Mouse (Mus musculus) heart, embryonic 12.5 days (tissue): ENCODE results near the gene Ppp6r3. TPM values are rescaled to one million over a fixed set of nuclear protein-coding genes. Genes with fewer than 3 reads are reported as not detected.

Experiments
- ATAC-seq: fragments of 200-750 bp; cut with Nextera tagmentation; 2 replicates; pipeline ENCODE4 v1.8.0; 2017; ENCODE audit warnings: moderate TSS enrichment, moderate library complexity; ENCODE audit not compliant: insufficient number of reproducible peaks, low FRiP score
- H3K27ac ChIP-seq: fragments of 300-500 bp; sonication (generic); 2 replicates; pipeline ENCODE4 v1.5.1; 2016; ENCODE audit warnings: mild to moderate bottlenecking, moderate library complexity; ENCODE audit not compliant: poor library complexity, severe bottlenecking
- H3K27me3 ChIP-seq: fragments of 300-500 bp; sonication (generic); replicated peaks from 2 replicates; pipeline ENCODE4 v1.6.1; 2016; ENCODE audit warnings: mild to moderate bottlenecking, moderate library complexity
- H3K36me3 ChIP-seq: fragments of 300-500 bp; sonication (generic); 2 replicates; pipeline ENCODE4 v1.6.1; 2016; ENCODE audit warnings: mild to moderate bottlenecking, moderate library complexity
- H3K4me1 ChIP-seq: fragments of 300-500 bp; sonication (generic); replicated peaks from 2 replicates; pipeline ENCODE4 v1.6.1; 2016; ENCODE audit warnings: mild to moderate bottlenecking
- H3K4me2 ChIP-seq: fragments of 300-500 bp; sonication (generic); 2 replicates; pipeline ENCODE4 v1.6.1; 2016; ENCODE audit warnings: mild to moderate bottlenecking, moderate library complexity
- H3K4me3 ChIP-seq: fragments of 300-500 bp; sonication (generic); 2 replicates; pipeline ENCODE4 v1.5.1; 2016; ENCODE audit warnings: mild to moderate bottlenecking
- H3K9ac ChIP-seq: fragments of 300-500 bp; sonication (generic); 2 replicates; pipeline ENCODE4 v1.6.1; 2016; ENCODE audit warnings: mild to moderate bottlenecking, moderate library complexity
- H3K9me3 ChIP-seq: fragments of 300-500 bp; sonication (generic); replicated peaks from 2 replicates; pipeline ENCODE4 v1.6.1; 2016; ENCODE audit warnings: mild to moderate bottlenecking, moderate library complexity
- WGBS: fragments of 180-500 bp; shearing (Covaris S2); methylation state at CpG from one replicate; pipeline ENCODE4 v1.1.7; 2016; 5-methylcytosine and 5-hydroxymethylcytosine counted together
- polyA plus RNA-seq: library from polyadenylated mRNA; unstranded; fragments of >200 nt; fragmentation: Nextera tagmentation; extraction: Ambion mirVana; gene quantifications from 2 replicates; pipeline ENCODE4 v1.2.1, GENCODE M21; 2016

Ppp6r3 gene
- polyA plus RNA-seq, 1 experiment from 2014 or later = 59.5 TPM

DNA sequence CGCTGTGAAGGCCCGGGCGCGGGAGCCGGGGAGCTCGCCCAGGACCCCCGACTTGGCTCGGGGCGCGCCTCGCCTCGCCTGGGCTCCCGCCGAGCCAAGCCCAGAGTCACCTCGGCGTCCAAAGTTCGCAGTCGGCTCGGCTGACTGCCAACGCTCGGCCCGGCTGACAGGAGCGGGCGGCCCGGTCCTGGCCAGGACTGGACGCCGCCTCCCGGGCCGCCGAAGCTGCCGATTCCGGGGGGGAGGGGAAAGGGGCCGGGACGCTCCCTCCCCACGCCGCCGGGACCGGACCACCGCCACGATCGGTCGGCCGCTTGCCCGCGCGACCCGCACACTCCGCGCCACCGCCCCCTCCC, 295 bp downstream of the Ppp6r3 start:
- H3K4me1 ChIP-seq = peaks cover 46% of the 10 kb centered on the region
- H3K27me3 ChIP-seq = no peaks in the 10 kb centered on the region
- no peaks in the 10 kb centered on the region for H3K9me3 ChIP-seq
- 0 out of 2 replicates have a peak, but pooled peaks cover 2% of the 10 kb centered on the region for H3K36me3 ChIP-seq
- under 1% methylated on average over 50 of the region's 50 CpGs for WGBS
- peak overlapping the region; percentile 91 for H3K4me2 ChIP-seq
- H3K27ac ChIP-seq = peak overlapping the region; percentile 95
- peak overlapping the region; percentile 75 for H3K4me3 ChIP-seq
- peak; percentile 79 for ATAC-seq
- H3K9ac ChIP-seq = peak overlapping the region; percentile 95

DNA sequence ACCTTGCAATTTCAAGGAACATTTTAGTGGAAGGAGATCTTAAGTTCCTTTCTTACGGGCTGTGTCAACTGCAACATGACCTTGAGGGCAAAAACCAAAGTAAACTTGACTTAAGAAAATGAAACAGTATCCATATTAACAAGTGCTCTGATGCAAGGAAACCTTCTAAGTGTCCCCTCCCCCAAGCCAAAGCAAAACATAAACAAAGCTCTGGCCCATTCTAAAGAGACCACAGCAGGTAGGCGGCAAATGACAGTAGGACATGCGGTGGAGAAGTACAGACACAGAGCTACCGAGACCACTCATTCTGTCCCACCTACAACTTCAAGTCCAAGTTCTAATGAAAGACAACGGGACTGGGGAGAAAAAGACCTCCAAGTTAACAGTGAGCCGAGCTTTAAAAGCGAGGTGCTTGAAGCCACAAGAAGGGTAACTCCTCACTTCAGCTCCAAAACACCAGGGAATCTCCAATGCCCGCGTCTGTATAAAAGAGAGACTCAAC, 905 bp downstream of the Ppp6r3 start:
- H3K9ac ChIP-seq = peak overlapping the region; percentile 95
- peak overlapping the region; percentile 75 for H3K4me3 ChIP-seq
- 0 out of 2 replicates have a peak, but pooled peaks cover 2% of the 10 kb centered on the region for H3K36me3 ChIP-seq
- H3K4me1 ChIP-seq = peaks cover 49% of the 10 kb centered on the region
- no peaks in the 10 kb centered on the region for H3K9me3 ChIP-seq
- no peak for ATAC-seq
- WGBS = 2% methylated on average over 9 of the region's 9 CpGs
- peak overlapping the region; percentile 95 for H3K27ac ChIP-seq
- peak overlapping the region; percentile 91 for H3K4me2 ChIP-seq
- H3K27me3 ChIP-seq = no peaks in the 10 kb centered on the region

DNA sequence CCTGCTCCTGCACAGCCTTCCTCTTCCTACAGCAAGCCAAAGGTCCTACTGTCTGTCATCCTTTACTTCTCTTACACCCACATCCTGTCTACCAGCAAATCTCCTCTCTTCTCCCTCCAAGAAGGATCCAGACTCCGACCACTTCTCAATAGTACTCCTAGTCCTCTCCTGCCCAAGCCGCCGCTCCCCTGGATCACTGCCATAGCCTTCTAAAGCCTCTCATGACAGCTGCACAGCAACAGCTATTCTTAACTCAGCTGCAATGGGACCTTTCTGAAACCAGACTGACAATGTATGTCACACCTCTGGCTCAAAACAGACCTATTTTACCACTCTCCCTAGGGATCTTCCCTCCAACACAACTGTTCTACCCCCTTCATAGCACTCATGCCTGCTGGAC, 11.2 kb downstream of the Ppp6r3 start:
- ATAC-seq = peak; percentile 57; the same call in 1 of the 2 replicates
- no peaks in the 10 kb centered on the region for H3K9me3 ChIP-seq
- H3K27ac ChIP-seq = peak overlapping the region; percentile 80
- WGBS = 43% methylated on average over 3 of the region's 3 CpGs
- H3K27me3 ChIP-seq = no peaks in the 10 kb centered on the region
- peak overlapping the region; percentile 44 for H3K4me2 ChIP-seq
- H3K4me1 ChIP-seq = peaks cover 54% of the 10 kb centered on the region
- no peak overlapping the region for H3K9ac ChIP-seq
- no peak overlapping the region for H3K4me3 ChIP-seq
- H3K36me3 ChIP-seq = peaks cover 6% of the 10 kb centered on the region; the same call in 1 of the 2 replicates

DNA sequence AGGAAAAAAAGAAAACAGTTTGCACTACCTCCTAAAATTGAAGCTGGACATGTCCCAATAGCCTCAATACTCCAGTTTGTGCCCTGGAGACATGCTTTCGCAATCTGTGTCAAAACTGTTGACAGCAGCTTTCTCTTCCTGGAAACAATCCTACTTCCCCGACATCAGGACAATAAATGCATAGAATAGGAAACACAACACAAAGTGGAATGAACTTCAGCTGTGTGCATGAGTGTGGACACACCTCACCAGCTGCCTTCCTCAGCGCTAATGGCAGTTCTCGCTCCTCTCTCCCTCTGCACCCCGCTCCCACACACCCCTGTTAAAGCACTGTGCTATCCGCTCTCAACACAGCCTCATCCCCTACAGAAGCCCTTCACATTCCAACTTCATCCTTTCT, 12.8 kb downstream of the Ppp6r3 start:
- Histone ChIP-seq H3K36me3 (peaks cover 6% of the 10 kb centered on the region; the same call in 1 of the 2 replicates), H3K9ac (no peak overlapping the region), H3K4me1 (peaks cover 41% of the 10 kb centered on the region), H3K4me3 (no peak overlapping the region), H3K9me3 (no peaks in the 10 kb centered on the region), H3K27ac (no peak overlapping the region), H3K27me3 (no peaks in the 10 kb centered on the region), H3K4me2 (no peak overlapping the region)
- WGBS = 83% methylated on average over 6 of the region's 6 CpGs
- no peak for ATAC-seq

DNA sequence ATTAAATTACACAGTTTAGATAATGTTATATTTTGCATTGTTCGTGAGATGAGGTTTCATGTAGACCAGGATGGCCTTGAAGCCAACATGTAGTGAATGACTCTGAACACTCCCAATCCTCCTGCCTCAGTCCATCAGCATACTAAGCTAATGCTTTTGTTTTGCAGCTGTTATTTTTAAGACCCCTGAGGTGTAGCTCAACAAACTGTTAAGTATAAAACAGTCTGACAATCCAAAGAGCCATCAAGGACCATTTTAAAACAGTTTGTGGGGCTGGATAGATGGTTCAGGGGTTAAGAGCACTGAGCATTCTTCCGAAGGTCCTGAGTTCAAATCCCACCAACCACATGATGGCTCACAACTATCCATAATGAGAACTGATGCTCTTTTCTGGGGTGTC, 13.3 kb downstream of the Ppp6r3 start:
- no peak for ATAC-seq
- 93% methylated on average over 2 of the region's 2 CpGs for WGBS
- Histone ChIP-seq H3K36me3 (peaks cover 6% of the 10 kb centered on the region; the same call in 1 of the 2 replicates), H3K4me3 (no peak overlapping the region), H3K9me3 (no peaks in the 10 kb centered on the region), H3K4me2 (no peak overlapping the region), H3K27ac (no peak overlapping the region), H3K27me3 (no peaks in the 10 kb centered on the region), H3K4me1 (peaks cover 41% of the 10 kb centered on the region), H3K9ac (no peak overlapping the region)

DNA sequence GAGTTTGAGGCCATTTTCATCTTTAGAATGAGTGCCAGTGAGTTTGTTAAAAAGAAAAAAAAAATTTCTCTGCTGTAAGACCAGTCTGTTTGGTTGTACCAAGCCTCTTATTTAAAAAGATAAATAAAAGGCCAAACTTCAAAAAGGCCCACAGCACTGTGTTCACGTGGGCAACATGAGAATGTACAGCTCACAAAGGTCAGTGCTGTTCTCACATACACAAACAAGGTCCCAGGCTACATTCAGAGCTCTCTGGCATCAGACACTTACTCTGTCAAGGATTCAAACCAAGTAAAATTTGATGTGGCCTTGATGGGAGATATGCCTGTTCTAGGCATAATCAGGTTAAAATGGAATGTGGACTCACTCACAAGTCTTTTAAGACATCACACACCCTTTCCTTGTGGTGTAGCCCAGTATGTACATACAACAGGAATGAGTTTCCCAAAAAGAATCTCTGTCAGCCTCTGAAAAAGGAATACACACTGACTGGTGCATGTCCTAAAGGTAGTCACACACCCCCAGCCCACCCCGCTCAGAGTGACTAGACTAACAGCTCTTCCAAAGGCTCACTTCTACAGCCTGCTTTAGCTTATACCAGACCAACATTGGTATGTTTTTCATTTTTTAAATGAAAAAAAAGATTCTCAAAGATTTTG, 19.3 kb downstream of the Ppp6r3 start:
- Histone ChIP-seq H3K4me2 (no peak overlapping the region), H3K9me3 (no peaks in the 10 kb centered on the region), H3K36me3 (peaks cover 4% of the 10 kb centered on the region; the same call in 1 of the 2 replicates), H3K9ac (no peak overlapping the region), H3K27me3 (no peaks in the 10 kb centered on the region), H3K27ac (no peak overlapping the region), H3K4me1 (peaks cover 16% of the 10 kb centered on the region), H3K4me3 (no peak overlapping the region)
- WGBS = 88% methylated on average over 2 of the region's 2 CpGs
- ATAC-seq = no peak

- WGBS = 77% methylated on average over 8 of the region's 8 CpGs
- Histone ChIP-seq H3K4me1 (peaks cover 15% of the 10 kb centered on the region), H3K36me3 (no peaks in the 10 kb centered on the region), H3K27me3 (no peaks in the 10 kb centered on the region), H3K4me2 (no peak overlapping the region), H3K4me3 (no peak overlapping the region), H3K9ac (no peak overlapping the region), H3K27ac (no peak overlapping the region), H3K9me3 (no peaks in the 10 kb centered on the region)
- no peak for ATAC-seq
These were observed 20.8 kb downstream of the Ppp6r3 start for GRCm38 (mm10) chr19:3554785-3555184.

DNA sequence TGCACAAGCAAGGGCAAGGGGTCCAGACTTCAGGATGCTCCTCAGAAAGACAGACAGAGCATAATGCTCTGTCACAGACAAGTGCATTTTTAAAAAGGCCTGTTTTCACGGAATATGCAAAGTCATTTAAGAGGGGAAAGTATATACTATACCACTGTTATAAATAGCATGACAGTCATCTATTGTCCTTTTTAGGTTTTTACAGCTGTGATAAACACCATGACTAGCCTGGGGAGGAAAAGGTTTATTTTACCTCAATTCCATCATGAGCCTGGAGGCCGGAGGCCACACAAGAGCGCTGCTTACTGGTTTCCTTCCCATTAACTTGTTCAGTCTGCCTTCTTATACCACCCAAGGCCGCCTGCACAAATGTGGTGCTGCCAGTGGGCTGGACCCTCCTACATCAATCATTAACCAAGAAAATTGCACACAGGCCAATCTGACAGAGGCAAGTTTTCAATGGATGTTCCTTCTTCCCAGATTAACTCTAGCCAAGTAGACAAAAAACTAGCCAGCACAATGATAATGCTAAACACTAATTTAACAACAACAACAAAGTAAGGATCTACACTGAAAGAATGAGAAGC, 23.9 kb downstream of the Ppp6r3 start:
- no peaks in the 10 kb centered on the region for H3K27me3 ChIP-seq
- H3K9ac ChIP-seq = no peak overlapping the region
- no peak for ATAC-seq
- H3K4me2 ChIP-seq = no peak overlapping the region
- H3K27ac ChIP-seq = no peak overlapping the region
- WGBS = 81% methylated on average over 4 of the region's 4 CpGs
- peaks cover 6% of the 10 kb centered on the region for H3K36me3 ChIP-seq
- peaks cover 11% of the 10 kb centered on the region; the same call in 1 of the 2 replicates for H3K4me1 ChIP-seq
- no peak overlapping the region for H3K4me3 ChIP-seq
- H3K9me3 ChIP-seq = no peaks in the 10 kb centered on the region

DNA sequence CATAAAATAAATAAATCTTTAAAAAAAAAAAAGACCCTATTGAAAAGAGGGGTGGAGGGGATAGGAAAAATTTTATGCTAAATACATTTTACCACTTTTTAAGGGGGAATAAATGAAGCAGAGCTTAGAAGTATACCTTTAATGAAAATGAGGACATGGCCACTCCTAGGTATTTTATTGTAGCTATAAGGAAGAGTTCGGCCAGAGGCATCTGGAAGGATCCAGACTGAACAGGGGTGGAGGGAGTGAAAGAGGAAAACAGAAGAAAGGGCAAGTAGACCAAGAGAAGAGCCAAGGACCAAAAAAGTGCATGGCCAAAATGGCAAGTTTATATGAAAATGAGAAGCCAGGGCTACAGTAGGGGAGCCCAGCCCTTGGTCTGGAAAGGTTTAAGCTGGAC, 25.4 kb downstream of the Ppp6r3 start:
- H3K4me1 ChIP-seq = peaks cover 8% of the 10 kb centered on the region
- ATAC-seq = no peak
- WGBS = 91% methylated on average over 1 of the region's 1 CpGs

DNA sequence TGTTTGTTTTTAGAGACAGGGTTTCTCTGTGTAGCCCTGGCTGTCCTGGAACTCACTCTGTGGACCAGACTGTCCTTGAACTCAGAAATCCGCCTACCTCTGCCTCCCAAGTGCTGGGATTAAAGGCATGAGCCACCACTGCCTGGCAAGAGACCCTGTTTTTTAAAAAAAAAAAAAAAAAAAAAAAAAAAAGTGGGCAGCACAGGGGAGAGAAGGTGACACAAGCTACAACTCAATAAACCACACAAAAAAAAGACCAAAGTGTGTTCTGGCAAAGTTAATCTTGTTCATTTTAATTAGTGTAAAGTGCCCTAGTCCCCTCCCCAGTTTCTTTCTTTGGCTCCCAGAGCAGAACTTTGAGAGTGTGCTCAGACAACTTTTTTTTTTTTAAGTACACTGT, 26.3 kb downstream of the Ppp6r3 start:
- no peaks in the 10 kb centered on the region for H3K9me3 ChIP-seq
- no peak for ATAC-seq

More for the DNA sequence above, 25.4 kb downstream of the Ppp6r3 start:
- no peak overlapping the region for H3K4me2 ChIP-seq
- H3K36me3 ChIP-seq = peaks cover 6% of the 10 kb centered on the region
- no peak overlapping the region for H3K27ac ChIP-seq
- no peaks in the 10 kb centered on the region for H3K9me3 ChIP-seq
- H3K27me3 ChIP-seq = no peaks in the 10 kb centered on the region
- no peak overlapping the region for H3K9ac ChIP-seq
- H3K4me3 ChIP-seq = no peak overlapping the region

DNA sequence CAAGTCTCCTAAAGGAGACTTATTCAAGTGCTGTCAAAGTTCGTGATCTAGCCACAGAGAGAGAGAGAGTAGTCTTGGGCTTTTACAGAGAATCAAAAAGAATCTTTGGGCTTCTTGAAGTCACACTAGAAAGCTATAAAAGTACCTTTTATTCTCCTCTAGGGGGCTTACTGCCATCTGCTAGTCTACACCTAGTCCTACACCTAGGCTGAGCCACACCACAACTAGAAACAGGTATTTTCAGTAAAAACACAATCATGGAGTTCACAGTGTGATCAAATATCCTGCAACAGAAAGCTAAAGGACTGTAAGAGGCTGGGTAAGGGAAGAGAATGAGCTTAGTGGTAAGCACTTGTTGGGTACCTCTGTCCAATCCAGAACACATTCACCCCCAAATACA, 27.2 kb downstream of the Ppp6r3 start:
- WGBS = 94% methylated on average over 1 of the region's 1 CpGs

More for the DNA sequence above, 26.3 kb downstream of the Ppp6r3 start:
- WGBS = 82% methylated on average over 1 of the region's 1 CpGs
- Histone ChIP-seq H3K36me3 (peaks cover 6% of the 10 kb centered on the region), H3K4me3 (no peak overlapping the region), H3K4me2 (no peak overlapping the region), H3K4me1 (peaks cover 5% of the 10 kb centered on the region), H3K27ac (no peak overlapping the region), H3K27me3 (no peaks in the 10 kb centered on the region), H3K9ac (no peak overlapping the region)

More for the DNA sequence above, 27.2 kb downstream of the Ppp6r3 start:
- Histone ChIP-seq H3K4me2 (no peak overlapping the region), H3K4me1 (peaks cover 5% of the 10 kb centered on the region), H3K9me3 (no peaks in the 10 kb centered on the region), H3K4me3 (no peak overlapping the region), H3K9ac (no peak overlapping the region), H3K36me3 (peaks cover 10% of the 10 kb centered on the region), H3K27me3 (no peaks in the 10 kb centered on the region), H3K27ac (no peak overlapping the region)
- no peak for ATAC-seq
